Mouse (Mus musculus) G1E (cell line): Measurements from ENCODE around the gene Rtraf. TPM values are rescaled to one million over a fixed set of nuclear protein-coding genes. Genes with fewer than 3 reads are reported as not detected.

ENCODE experiments used
- ATAC-seq: 2 replicates; pipeline ENCODE4 v1.8.0; 2016; ENCODE audit warnings: mild to moderate bottlenecking; ENCODE audit not compliant: insufficient number of reproducible peaks, poor library complexity, low FRiP score, severe bottlenecking; ENCODE audit errors: extremely low read depth
- DNase-seq: peaks from one replicate; pipeline ENCODE4 v3.0.0; 2012; ENCODE audit warnings: low spot score
- H3K27me3 ChIP-seq: 2 replicates; pipeline ENCODE4 v1.6.1; 2012; ENCODE audit warnings: mild to moderate bottlenecking, low read length, inconsistent platforms; ENCODE audit not compliant: insufficient read depth
- H3K36me3 ChIP-seq: replicated peaks from 2 replicates; pipeline ENCODE3; 2012; ENCODE audit warnings: mild to moderate bottlenecking, inconsistent platforms
- H3K4me1 ChIP-seq: 2 replicates; pipeline ENCODE4 v1.6.1; 2012; ENCODE audit warnings: low read depth, low read length, inconsistent platforms, mixed read lengths; ENCODE audit not compliant: insufficient read depth
- H3K4me3 ChIP-seq: 2 replicates; pipeline ENCODE4 v1.5.1; 2012; ENCODE audit warnings: low read depth, mild to moderate bottlenecking, inconsistent platforms, low read length, moderate library complexity, mixed read lengths
- H3K9me3 ChIP-seq: replicated peaks from 2 replicates; pipeline ENCODE4 v1.6.1; 2012; ENCODE audit warnings: inconsistent platforms
- CTCF ChIP-seq: IDR thresholded peaks from 2 replicates; pipeline ENCODE4 v1.5.1; 2012; ENCODE audit warnings: low read depth, low read length, inconsistent platforms, mixed read lengths
- GATA1 ChIP-seq: IDR thresholded peaks from 2 replicates; pipeline ENCODE4 v1.6.1; 2012; ENCODE audit warnings: borderline replicate concordance, low read length, inconsistent platforms, mixed read lengths
- GATA2 ChIP-seq: IDR thresholded peaks from 2 replicates; pipeline ENCODE4 v1.6.1; 2012; ENCODE audit warnings: low read depth, low read length, inconsistent platforms, borderline replicate concordance
- POLR2AphosphoS5 ChIP-seq: IDR thresholded peaks from 2 replicates; pipeline ENCODE4 v1.6.1; 2012; ENCODE audit warnings: low read depth, low read length, inconsistent platforms; ENCODE audit not compliant: insufficient replicate concordance
- TAL1 ChIP-seq: conservative IDR thresholded peaks from 2 replicates; pipeline ENCODE4 v1.6.1; 2012; ENCODE audit warnings: low read depth, low read length, inconsistent platforms, mixed read lengths
- polyA plus RNA-seq: library from polyadenylated mRNA; stranded (reverse); fragments of >175 nt; gene quantifications from 2 replicates; pipeline ENCODE4 v1.2.3, GENCODE M21; 2012
- total RNA-seq, 2 experiments: library from RNA; stranded (forward) in 1 of 2; stranded (reverse) in 1 of 2; fragments of 200-1000 nt in 1 of 2; fragments of >200 nt in 1 of 2; fragmentation: Nextera tagmentation in 1 of 2; gene quantifications; 2 replicates each; pipeline ENCODE4 v1.2.3; 2014 to 2017

Gene Rtraf
- total and polyA plus RNA-seq, 3 experiments, result 120 to 269 (median 161) TPM

- H3K4me3 ChIP-seq, result no peak overlapping the region
- no peak for ATAC-seq
- H3K4me1 ChIP-seq, result no peaks in the 10 kb centered on the region; the same call in 1 of the 2 replicates
- no peak for TF ChIP-seq CTCF
- TF ChIP-seq GATA2, result no peak
- TF ChIP-seq POLR2AphosphoS5, result no peak
- TF ChIP-seq GATA1, result no peak
- no peak for TF ChIP-seq TAL1
- no peak for DNase-seq
- peaks cover 22% of the 10 kb centered on the region for H3K27me3 ChIP-seq
- peaks cover 3% of the 10 kb centered on the region for H3K9me3 ChIP-seq
- no peaks in the 10 kb centered on the region for H3K36me3 ChIP-seq
These were observed 48.1 kb downstream of the Rtraf start for GRCm38 (mm10) chr14:19775491-19775890.

- Histone ChIP-seq H3K4me1 (no peaks in the 10 kb centered on the region; the same call in 1 of the 2 replicates), H3K27me3 (peaks cover 22% of the 10 kb centered on the region), H3K4me3 (no peak overlapping the region), H3K9me3 (peaks cover 3% of the 10 kb centered on the region), H3K36me3 (no peaks in the 10 kb centered on the region)
- DNase-seq, result no peak
- no peak for ATAC-seq
- TF ChIP-seq CTCF (no peak), POLR2AphosphoS5 (no peak), TAL1 (no peak), GATA2 (no peak)
These were observed 49.5 kb downstream of the Rtraf start for GRCm38 (mm10) chr14:19774036-19774628.

- no peak for DNase-seq
- no peak for ATAC-seq
These were observed 52.5 kb downstream of the Rtraf start for GRCm38 (mm10) chr14:19771173-19771572.

GRCm38 (mm10) chr14:19769441-19770200, 54.0 kb downstream of the Rtraf start:
- no peak for TF ChIP-seq CTCF
- no peak for TF ChIP-seq POLR2AphosphoS5
- TF ChIP-seq GATA2, result no peak
- H3K27me3 ChIP-seq, result peaks cover 13% of the 10 kb centered on the region
- H3K4me1 ChIP-seq, result peaks cover 26% of the 10 kb centered on the region
- H3K36me3 ChIP-seq, result no peaks in the 10 kb centered on the region
- ATAC-seq, result no peak
- DNase-seq, result no peak
- H3K4me3 ChIP-seq, result no peak overlapping the region
- no peaks in the 10 kb centered on the region for H3K9me3 ChIP-seq

More at GRCm38 (mm10) chr14:19771173-19771572, 52.5 kb downstream of the Rtraf start:
- no peak overlapping the region for H3K4me3 ChIP-seq
- peaks cover under 1% of the 10 kb centered on the region for H3K9me3 ChIP-seq
- no peak for TF ChIP-seq GATA2
- TF ChIP-seq GATA1, result no peak
- no peak for TF ChIP-seq TAL1
- no peak for TF ChIP-seq CTCF
- no peak for TF ChIP-seq POLR2AphosphoS5
- peaks cover 18% of the 10 kb centered on the region for H3K27me3 ChIP-seq
- H3K4me1 ChIP-seq, result peaks cover 10% of the 10 kb centered on the region
- no peaks in the 10 kb centered on the region for H3K36me3 ChIP-seq

GRCm38 (mm10) chr14:19768648-19769047, 55.0 kb downstream of the Rtraf start:
- Histone ChIP-seq H3K4me3 (no peak overlapping the region), H3K4me1 (peaks cover 35% of the 10 kb centered on the region), H3K27me3 (peaks cover 10% of the 10 kb centered on the region; the same call in 1 of the 2 replicates), H3K36me3 (no peaks in the 10 kb centered on the region), H3K9me3 (no peaks in the 10 kb centered on the region)
- ATAC-seq (no peak), DNase-seq (no peak)
- TF ChIP-seq GATA1 (no peak), TAL1 (no peak), GATA2 (no peak), POLR2AphosphoS5 (no peak), CTCF (no peak)

GRCm38 (mm10) chr14:19766380-19766649, 57.3 kb downstream of the Rtraf start:
- Histone ChIP-seq H3K4me1 (peaks cover 56% of the 10 kb centered on the region), H3K36me3 (no peaks in the 10 kb centered on the region), H3K4me3 (no peak overlapping the region), H3K27me3 (0 out of 2 replicates have a peak, but pooled peaks cover 5% of the 10 kb centered on the region), H3K9me3 (no peaks in the 10 kb centered on the region)
- TF ChIP-seq TAL1, result no peak
- TF ChIP-seq GATA2, result no peak
- no peak for TF ChIP-seq CTCF
- no peak for TF ChIP-seq POLR2AphosphoS5
- no peak for TF ChIP-seq GATA1
- ATAC-seq (no peak), DNase-seq (no peak)
